Mouse (Mus musculus): Measurements from ENCODE around the gene 1190005I06Rik.
"Not testable (repeated sequence)": the region's sequence is repeated elsewhere in the genome, so short reads cannot be mapped to it uniquely, and the experiment has no call there.

The 1190005I06Rik gene

DNA sequence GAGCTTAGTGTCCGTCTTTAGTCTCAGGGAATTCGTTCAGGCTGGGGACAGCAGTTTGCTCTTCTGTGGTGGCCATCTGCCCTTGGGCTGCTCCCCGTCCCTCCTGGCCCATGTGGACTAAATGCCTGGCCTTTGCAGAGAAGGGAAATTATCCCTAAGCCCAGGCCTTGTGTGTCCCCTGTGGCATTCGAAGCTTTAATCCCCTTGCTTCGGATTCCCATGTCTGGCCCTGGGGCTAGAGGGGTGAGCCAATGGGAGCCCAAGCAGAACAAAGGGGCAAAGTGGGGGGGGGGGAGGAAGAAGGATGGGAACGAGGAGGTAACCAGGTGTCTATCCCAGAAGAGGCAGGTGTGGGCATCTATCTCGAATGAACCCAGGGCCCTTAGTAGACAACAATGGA lies at the start of gene 1190005I06Rik:
Gene 1190005I06Rik (minus strand): TSS at position 101 of the 400 bp plus-strand sequence.
- no peak for DNase-seq (ENCODE audit: low read depth, low spot score)

DNA sequence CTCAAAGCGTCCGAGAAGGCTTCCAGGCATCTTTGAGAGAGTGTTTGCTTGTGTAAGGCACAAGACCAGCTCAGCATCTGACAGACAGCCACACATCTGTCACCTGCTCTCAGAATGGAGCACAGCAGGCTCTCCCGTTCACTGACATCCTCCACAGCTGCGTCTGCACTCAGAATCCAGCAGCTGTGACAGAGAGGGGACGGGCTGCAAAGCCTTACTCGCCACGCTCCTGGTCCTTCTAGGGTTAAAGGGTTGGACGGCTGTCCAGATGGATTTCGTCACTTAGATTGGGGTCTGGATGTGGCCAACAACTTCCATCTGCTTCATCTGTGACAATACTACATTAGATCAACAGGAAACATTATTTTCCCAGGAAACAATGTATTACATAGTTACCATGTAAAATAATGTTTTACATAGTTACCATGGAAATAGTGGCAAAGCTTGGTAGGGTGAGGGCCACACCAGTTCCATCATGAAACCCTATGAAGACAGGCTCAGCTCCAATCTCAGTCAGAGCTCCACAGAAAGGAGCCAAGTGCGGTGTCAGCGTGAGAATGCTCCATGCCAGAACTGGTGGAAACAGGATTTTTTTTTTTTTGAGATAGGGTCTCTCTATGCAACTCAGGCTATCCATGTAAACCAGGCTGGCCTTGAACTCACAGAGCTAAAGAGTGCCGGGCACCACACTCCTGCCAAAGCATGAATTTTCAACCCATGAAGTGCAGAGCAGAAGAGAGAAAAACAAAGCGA lies 49.1 kb upstream of the 1190005I06Rik start:
- DNase-seq (ENCODE audit: low read depth, low spot score) = no peak

DNA sequence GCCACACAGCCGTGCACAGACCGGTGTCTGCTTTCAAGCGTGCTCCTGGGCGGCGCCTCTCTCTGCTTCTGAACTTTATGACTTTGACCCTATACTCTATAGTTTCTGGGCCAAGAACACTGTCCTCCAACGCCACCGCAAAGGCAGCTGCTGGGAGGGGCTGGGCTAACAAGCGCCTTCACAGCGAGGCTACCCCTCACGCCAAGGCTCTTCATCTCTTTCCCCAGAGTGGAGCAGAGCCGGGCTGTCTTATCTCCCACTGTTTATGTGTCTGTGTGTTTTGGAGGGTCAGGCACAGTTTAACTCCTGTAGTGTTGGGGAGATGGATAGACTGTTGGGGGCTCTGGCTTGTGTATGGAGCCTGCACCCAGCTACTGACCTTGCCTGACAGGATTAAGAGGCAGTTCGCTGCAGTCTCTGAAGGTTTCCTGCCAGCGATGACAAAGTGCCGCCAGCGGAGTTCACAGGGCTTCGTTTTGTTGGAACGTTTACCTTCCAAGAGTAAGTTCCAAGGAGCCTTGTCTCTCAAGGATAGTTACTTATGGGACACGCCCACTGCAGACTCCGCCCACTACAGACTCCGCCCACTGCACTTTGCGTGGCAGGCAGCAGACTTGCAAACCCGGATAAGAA lies 46.5 kb upstream of the 1190005I06Rik start:
- peak; percentile 69 for DNase-seq (ENCODE audit: low read depth, low spot score)

DNA sequence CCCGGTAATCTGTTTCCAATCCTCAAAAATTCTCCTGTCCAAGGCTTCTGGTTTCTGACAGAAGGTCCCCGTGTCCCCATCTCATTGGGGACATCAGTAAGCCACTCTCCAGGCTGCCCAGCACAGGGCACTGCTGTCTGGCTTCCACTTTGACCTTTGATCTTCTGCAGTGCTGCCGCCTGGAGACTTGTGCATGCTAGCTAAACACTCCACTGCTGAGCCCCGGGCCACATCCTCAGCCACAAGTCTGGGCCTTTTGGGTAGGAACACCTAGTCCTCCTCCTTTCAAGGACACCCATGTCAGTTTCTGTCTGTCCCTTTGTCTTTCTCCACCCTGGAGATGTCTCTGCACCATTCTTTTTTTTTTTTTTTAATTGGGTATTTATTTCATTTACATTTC lies 45.5 kb upstream of the 1190005I06Rik start:
- no peak for DNase-seq (ENCODE audit: low read depth, low spot score)

DNA sequence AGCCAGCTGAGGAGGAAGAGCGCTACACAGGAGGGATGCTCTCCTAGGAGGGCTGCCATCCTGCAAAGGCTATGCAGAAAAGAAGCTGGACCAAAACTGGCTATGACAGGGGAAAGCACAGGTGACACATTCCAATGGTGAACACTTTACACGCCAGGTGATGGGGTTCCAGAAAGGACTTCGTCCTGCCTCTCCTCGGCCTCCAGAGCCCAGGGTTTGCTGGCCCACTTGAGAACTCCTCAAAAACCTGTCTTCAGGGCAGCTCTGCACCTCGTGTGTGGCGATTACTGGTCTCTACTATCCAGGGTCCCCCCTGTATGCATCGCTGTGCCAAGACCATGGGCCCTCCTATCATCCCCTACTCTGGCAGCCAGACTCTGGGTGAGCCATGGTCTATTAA lies 41.1 kb upstream of the 1190005I06Rik start:
- no peak for DNase-seq (ENCODE audit: low read depth, low spot score)

DNA sequence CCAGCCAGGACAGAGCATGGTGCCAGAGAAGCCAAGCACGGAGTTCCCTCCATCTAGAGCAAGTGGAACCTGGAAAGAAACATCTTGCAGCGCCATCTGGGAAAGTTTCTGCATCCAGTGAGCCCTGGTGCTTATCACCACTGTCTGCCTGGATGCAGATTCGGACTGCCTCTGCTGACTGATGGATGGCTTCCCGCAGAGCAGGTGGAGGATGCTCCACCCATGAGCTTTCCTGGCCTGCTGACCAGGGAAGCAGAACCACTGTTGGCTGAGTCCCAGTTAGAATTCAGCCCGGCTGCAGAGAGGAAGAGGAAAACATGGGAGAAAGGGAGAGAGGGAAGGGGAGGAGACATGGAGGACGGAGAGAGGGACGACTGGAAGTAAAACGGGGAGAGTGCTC lies 40.4 kb upstream of the 1190005I06Rik start:
- DNase-seq (ENCODE audit: low read depth, low spot score) = no peak

DNA sequence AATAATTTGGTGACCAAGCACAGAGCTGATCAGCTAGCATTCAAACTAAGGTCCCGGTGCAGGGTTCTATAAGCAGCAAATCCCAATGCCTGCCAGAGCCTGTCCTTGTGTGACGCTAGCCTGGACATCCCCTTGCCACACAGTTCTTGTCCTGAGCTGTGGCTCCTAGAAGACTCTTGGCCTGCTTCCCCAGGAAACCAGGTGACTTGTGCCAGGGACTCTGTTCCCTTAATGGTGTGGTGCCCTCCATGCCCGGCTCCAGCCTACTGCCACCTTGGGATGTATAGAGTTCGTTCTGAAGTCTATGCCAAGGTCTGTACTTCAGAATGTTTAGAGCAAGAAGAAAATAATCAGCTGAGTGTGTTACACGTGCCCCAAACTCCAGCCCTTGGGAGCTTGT lies 39.1 kb upstream of the 1190005I06Rik start:
- no peak for DNase-seq (ENCODE audit: low read depth, low spot score)

DNA sequence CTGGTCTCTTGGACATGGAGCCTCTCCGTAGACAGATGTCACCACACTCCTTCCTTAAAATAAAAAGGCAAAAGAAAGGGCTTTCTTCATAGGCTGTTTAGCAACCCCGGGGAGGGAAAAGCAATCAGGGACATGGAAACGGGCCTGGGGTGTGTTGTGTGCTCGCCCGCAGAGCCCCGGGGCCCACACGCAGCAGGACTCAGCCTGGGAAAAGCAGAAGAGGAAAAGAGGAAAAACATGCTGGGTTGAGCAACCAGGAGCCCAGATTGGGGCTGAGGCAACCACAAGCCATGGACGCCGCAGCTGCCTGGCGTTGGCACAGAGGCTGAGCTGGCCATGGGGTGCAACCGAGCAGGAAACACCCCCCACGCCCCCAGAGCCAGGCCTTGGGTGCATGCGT lies 38.6 kb upstream of the 1190005I06Rik start:
- peak; percentile 52 for DNase-seq (ENCODE audit: low read depth, low spot score)

DNA sequence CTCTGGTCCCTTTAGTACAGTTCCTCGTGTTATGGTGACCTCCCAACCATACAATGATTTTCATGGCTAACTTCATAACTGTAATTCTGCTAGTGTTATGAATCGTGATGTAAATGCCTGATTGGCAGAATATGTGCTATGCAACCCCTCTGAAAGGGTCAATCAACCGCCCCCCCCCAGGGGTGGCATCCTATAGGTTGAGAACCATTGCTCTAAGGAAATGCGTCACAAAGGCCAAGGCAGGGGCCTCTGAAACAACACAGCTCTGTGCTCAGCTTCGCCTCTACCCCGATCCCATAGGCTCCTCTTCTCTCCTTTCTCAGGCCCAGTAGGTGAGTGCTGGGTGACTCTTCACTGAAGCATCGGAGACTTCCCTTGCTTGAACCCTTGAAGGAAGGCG lies 38.2 kb upstream of the 1190005I06Rik start:
- DNase-seq (ENCODE audit: low read depth, low spot score) = no peak

DNA sequence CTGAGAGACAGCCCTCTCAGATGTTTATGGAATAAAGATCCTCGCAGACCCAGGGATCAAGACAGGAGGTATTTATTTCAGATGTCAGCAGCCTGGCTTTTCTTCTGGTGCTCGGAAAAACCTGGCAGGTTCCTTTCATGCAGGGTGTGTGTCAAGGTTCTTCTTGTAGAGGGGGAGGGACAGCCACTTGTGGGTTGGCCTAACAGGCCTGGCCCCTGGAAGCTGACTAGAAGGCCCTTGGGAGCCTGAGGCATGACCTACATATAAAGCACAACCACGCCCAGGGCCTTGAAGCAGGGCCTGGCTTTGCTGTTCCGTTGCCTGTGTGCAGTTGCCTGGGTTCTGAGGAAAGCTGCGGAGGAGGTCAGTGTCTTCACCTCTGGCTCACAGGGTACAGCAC lies 37.7 kb upstream of the 1190005I06Rik start:
- peak; percentile 74 for DNase-seq (ENCODE audit: low read depth, low spot score)

DNA sequence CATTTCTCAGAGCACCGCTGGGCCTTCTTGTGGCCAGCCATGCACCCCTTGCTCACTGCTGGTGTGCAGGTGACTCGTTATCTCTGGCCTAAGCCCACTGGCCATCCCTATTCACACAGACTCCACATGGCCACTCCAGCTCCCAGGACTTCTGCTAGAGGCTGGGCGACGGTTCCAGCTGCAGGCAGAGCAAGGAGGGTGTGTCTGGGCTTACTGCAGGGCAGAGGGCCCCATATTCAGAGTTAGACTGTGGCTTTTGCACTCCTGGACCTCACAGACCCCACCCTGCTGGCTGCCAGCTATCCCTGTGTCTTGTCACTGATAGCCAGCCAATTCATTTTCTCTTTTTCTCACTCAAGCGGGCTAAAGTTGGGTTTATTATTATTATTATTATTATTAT lies 36.6 kb upstream of the 1190005I06Rik start:
- no peak for DNase-seq (ENCODE audit: low read depth, low spot score)

DNA sequence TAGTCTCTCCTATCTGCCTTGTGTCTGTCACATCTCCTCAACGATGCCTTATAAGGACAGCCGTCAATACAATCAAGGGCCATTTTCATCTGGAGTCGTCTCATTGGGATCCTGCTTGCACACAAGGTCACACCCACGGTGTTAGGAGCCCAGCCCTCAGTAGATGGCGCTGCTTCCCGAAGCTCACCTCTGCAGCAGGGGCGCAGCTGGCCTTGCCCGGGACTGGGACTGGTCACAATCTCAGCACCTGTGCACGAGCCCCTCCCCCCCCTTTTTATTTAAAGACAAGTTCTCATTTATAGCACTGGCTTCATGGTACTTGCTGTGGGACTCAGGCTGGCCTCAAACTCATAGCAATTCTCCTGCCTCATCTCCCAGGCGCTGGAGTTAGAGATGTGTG lies 36.2 kb upstream of the 1190005I06Rik start:
- peak; percentile 68 for DNase-seq (ENCODE audit: low read depth, low spot score)

DNA sequence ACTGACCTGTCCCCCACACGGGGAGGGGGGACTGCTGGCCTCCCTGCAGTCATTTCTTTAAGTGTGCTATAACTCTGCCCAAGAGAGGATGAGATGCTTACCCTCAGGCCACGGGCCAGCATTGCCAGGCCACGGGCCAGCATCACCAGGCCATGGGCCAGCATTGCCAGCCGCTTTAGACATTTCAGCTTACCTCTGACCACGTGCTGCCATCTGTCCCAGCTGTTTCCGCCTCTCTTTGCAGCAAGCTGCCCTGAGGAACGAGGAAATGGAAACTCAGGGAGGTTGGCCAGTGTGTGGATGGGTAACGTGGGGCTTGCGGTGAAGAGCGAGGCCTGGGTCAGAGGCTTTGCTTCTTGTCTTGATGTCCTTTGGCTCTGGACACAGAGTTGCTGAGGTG lies 33.7 kb upstream of the 1190005I06Rik start:
- peak; percentile 56 for DNase-seq (ENCODE audit: low read depth, low spot score)

DNA sequence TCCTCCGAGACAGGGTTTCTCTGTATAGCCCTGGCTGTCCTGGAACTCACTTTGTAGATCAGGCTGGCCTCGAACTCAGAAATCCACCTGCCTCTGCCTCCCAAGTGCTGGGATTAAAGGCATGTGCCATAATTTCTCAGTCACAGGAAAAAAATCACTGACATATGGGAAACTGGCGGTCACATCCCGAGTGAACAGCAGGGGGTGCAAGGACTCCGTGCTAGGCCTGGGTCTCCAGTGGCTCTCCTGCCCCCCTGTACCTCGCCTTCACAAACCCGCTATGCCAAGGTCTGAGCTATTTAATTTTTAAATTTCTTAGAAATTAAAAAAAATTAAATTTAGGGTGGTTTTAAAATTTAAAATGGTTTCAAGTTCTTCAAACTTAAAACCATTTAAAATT lies 33.0 kb upstream of the 1190005I06Rik start:
- not testable (repeated sequence) for DNase-seq (ENCODE audit: low read depth, low spot score)

DNA sequence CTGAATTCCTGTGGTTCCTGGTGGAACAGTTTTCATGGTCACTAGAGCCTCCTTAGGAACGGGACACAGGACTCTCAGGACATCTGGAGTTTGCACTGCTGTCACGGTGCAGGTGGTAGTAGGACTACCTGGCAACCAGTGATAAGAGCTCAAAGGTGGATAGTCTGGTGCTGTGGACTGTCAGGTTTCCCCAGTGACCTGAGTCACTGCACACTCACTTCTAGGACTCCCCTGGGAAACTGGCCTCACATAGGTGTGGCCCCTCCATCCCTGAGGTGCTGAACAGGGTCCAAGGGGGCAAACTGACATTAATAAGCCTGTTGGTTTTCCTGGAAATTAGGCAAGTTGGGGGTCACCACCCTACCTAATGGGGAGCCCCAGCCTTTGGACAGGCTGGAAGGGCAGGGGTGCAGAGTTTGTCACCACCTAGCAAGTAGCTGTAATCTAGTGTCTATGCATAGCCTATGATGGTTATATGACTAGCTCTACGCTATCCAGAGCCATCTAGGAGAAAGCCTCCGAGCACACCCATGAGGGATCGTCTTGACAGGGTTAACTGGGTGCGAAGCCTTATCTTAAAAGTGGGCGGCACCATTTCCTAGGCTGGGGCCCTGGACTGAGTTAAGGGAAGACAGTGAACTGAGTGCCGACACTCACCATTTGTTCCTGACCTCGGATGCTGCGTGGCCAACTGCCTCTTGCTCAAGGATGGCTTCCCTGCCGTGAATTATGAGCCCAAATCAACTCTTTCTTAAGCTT lies 32.4 kb upstream of the 1190005I06Rik start:
- DNase-seq (ENCODE audit: low read depth, low spot score) = no peak

DNA sequence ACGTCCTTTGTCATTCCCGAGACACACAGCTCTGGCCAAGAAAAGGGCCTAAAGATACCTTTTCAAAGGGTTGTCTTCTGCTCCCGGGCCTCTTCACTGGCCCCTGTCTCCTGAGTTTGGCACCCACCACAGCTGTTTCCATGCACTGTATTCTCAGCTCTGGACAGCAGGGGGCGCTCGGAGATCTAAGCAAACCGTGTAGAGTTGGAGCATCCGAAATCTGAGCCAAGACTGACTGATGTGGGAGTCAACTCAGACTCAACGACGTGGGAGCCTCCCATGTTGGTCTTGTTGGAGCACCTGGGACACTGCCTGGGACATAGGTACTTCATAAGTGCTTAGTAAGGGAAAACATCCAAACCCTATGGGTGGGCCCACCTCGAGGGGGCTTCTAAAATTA lies 31.0 kb upstream of the 1190005I06Rik start:
- DNase-seq (ENCODE audit: low read depth, low spot score) = peak; percentile 81

DNA sequence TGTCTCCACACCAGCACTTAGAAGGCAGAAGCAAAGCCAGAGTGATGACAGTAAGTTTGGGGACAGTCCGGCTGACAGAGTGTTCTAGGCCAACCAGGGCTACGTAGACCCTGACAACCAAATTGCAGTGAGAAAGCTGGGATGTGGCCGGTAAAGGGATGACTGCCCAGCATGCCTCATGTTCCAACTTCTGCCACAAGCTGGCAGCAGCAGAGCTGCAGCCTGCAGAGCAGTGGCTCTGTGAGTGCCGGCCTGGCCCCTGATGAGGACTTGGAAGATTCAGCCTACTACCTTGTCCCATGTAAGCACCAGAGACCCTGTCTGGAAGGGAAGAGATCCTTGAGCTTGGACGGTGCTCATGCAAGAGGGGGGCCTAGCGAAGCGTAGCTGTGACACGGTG lies 28.3 kb upstream of the 1190005I06Rik start:
- no peak for DNase-seq (ENCODE audit: low read depth, low spot score)

DNA sequence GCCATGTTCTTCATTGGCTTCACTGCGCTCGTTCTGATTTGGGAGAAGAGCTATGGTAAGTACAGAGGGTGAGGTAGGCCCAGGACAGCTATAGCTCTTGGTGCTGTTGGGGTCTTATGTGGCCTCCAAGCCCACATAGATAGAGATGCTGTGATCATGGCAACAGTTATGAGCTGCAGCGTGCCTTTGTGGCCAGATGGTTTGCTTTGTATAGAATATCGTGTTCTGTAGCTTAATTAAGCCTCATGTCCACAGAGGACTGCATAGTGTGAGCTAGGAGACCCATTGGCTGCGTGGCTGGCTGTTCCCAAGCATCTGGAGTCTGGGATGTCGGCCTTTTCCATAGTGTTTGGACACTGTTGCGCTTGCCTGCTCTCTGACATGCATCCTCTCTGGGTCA lies 25.9 kb upstream of the 1190005I06Rik start:
- no peak for DNase-seq (ENCODE audit: low read depth, low spot score)

DNA sequence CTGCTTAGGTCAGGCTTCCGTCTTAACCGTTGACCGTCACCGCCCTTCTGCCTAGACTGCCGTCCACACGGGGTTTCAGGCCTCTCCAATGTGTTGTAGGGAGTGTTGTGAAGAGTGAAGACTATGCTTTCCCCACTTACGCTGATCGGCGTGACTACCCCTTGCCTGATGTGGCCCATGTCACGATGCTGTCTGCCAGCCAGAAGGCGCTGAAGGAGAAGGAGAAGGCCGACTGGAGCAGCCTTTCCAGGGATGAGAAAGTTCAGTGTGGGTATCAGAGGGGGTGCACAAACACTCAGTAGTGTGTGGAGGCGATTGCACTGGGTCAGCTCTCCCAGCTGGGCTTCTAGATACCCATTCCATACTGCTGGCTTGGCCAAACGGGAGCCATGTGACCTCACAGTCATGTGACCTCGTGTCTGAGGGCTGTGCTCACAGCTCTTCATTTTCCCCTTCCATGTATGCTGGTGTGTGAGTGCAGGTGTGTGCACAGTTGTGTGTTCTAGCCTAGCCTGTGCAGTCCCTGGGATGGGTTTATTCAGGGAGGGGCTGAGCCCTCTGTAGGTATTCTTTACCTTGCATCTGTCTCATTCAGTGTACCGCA lies 25.3 kb upstream of the 1190005I06Rik start:
- DNase-seq (ENCODE audit: low read depth, low spot score) = no peak

DNA sequence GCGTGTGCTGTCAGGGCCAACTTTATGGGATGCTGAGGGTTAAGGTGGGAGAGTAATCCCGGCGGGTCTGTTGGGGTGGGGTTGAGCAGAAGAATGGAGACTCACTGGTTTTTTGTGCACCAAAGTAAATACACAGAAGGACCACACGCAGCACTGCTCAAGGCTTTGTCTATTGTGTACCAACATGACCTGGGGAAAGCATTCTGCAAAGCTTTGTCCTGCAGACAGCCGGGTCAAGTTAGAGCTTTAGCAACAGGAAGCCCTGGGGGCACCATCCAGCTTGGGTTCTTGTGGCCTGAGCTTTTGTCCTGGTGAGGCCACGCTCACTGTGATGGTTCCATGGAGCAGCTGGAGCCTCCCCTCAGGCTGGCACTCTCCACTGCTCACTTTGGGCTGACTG lies 24.3 kb upstream of the 1190005I06Rik start:
- no peak for DNase-seq (ENCODE audit: low read depth, low spot score)

DNA sequence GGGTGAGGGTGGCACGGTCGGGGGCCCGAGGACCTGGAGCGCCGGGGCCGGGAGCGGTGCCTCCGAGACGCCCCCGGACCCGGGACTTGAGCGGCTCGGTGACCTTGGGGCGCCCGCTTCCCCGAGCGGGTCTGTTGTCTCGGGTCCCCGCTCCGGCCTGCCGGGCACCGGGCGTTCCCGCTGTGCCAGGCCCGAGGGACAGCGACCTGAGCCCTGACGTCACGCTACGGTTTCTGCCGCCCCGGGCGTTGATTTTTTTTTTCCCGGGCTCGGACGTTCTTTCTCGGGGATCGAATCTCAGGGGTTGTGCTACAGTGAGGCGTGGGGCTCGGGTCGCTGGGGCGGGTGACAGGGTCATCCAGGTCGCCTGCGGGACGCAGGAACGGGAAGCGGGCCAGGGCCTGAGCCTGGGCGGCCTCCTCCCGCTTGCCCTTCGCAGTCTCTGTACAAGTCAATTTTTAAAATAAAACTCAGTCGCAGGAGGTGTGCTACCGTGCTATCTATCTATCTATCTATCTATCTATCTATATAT lies 21.0 kb upstream of the 1190005I06Rik start, which contains the start of gene Emc8:
Gene Emc8 (minus strand): TSS at position 200 of the 532 bp plus-strand sequence.
- no peak for DNase-seq (ENCODE audit: low read depth, low spot score)
